Mouse (Mus musculus) stomach, postnatal 0 days (tissue): ENCODE measurements around the gene Elmsan1.

Source experiments
- CTCF ChIP-seq: IDR thresholded peaks from 2 replicates; pipeline ENCODE4 v1.5.1; 2016; ENCODE audit warnings: antibody characterized with exemption, low read depth, mild to moderate bottlenecking, moderate library complexity
- EP300 ChIP-seq: optimal IDR thresholded peaks from 2 replicates; pipeline ENCODE3; 2016; ENCODE audit warnings: antibody characterized with exemption

DNA sequence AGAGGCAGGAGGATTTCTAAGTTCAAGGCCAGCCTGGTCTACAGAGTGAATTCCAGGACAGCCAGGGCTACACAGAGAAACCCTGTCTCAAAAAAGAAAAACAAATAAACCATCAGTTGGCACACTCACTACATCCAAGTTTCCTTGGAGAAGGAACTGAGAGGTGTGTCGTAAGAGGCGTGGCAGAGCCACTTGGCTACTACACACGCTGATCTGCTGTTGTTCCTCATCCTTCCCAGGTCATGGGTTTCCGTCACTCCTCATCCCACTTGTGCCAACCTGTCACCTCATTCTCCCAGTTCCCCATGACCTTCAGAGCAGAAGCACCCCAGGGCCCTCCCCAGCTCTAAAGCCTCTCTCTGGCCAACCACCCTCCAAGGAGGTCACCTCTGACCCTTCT, 17.5 kb downstream of the Elmsan1 start:
- no peak for TF ChIP-seq CTCF
- TF ChIP-seq EP300, result no peak
